Mouse (Mus musculus): ENCODE measurements around the gene Armh3.

Armh3 gene

GRCm38 (mm10) chr19:45788337-45788736 is 210.0 kb downstream of the Armh3 start:
- no peak for DNase-seq (ENCODE audit: low read depth)

GRCm38 (mm10) chr19:45787450-45787849 is 210.8 kb downstream of the Armh3 start:
- no peak for DNase-seq (ENCODE audit: low read depth)

- no peak for DNase-seq (ENCODE audit: low read depth)
Observed at GRCm38 (mm10) chr19:45785470-45785869, 212.8 kb downstream of the Armh3 start.

GRCm38 (mm10) chr19:45783933-45784576 is 214.2 kb downstream of the Armh3 start:
- DNase-seq (ENCODE audit: low read depth): no peak

- DNase-seq (ENCODE audit: low read depth): peak; percentile 99
Observed at GRCm38 (mm10) chr19:45783181-45783932, 214.9 kb downstream of the Armh3 start, which contains the start of gene Mgea5. Mgea5 (minus strand) TSS chr19:45783837.

- DNase-seq (ENCODE audit: low read depth): peak; percentile 89
Observed at GRCm38 (mm10) chr19:45782315-45783001, 215.8 kb downstream of the Armh3 start.

- DNase-seq (ENCODE audit: low read depth): no peak
Observed at GRCm38 (mm10) chr19:45781676-45782075, 216.6 kb downstream of the Armh3 start.

GRCm38 (mm10) chr19:45780350-45780915 is 217.9 kb downstream of the Armh3 start:
- no peak for DNase-seq (ENCODE audit: low read depth)

GRCm38 (mm10) chr19:45775486-45775885 is 222.8 kb downstream of the Armh3 start:
- DNase-seq (ENCODE audit: low read depth): no peak

GRCm38 (mm10) chr19:45771501-45771900 is 226.8 kb downstream of the Armh3 start:
- peak; percentile 90 for DNase-seq (ENCODE audit: low read depth)
